Comparison of ENCODE assay signal across 25 mouse cellular contexts in the genomic region with DNA sequence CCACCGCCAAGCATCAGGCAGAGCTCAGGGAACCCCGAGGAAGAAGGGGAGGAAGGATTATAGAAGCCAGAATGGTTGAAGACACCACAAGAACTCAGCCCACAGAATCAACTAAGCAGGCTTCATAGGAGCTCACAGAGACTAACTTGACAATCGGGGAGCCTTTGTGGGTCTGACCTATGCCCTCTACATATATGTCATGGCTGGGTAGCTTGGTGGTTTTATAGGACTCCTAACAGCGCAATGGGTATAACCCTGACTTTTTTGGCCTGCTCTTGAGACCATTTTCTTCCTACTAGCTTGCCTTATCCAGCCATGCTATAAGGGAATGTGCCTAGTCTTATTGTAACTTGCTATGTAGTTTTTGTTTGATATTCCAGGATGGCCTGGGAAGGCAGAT.
"Had no signal": no experiment of that assay in that cellular context is flagged by ENCODE, and none has a peak within 500 bp of the region (broad histone marks: within the 10 kb centered on the region; RNA-seq: fewer than 3 reads in every experiment).

No protein-coding gene starts in this region.

- H3K27me3 ChIP-seq: heart, embryonic 12.5 days; hindbrain, embryonic 13.5 days; hindbrain, embryonic 15.5 days; kidney, embryonic 15.5 days; limb, embryonic 12.5 days; liver, embryonic 13.5 days; liver, embryonic 15.5 days had no signal

- H3K4me1 ChIP-seq: hindbrain, embryonic 13.5 days; hindbrain, embryonic 15.5 days; limb, embryonic 12.5 days; liver, embryonic 13.5 days; liver, embryonic 15.5 days had no signal

- H3K27ac ChIP-seq: hindbrain, embryonic 13.5 days; hindbrain, embryonic 15.5 days; hindbrain, postnatal 0 days; kidney, embryonic 15.5 days; kidney, postnatal 0 days; limb, embryonic 12.5 days; liver, embryonic 13.5 days; liver, embryonic 15.5 days had no signal

- H3K4me3 ChIP-seq: heart, embryonic 12.5 days; hindbrain, embryonic 13.5 days; hindbrain, embryonic 15.5 days; kidney, embryonic 15.5 days; limb, embryonic 12.5 days; liver, embryonic 13.5 days; liver, embryonic 15.5 days had no signal

- H3K36me3 ChIP-seq: heart, embryonic 12.5 days; hindbrain, embryonic 13.5 days; hindbrain, embryonic 15.5 days; kidney, embryonic 15.5 days; limb, embryonic 12.5 days; liver, embryonic 13.5 days; liver, embryonic 15.5 days had no signal

- H3K9ac ChIP-seq: heart, embryonic 12.5 days; hindbrain, embryonic 13.5 days; hindbrain, embryonic 15.5 days; kidney, embryonic 15.5 days; limb, embryonic 12.5 days; liver, embryonic 13.5 days; liver, embryonic 15.5 days had no signal

- DNase-seq: gastrocnemius, postnatal 14 days; gastrocnemius, postnatal 36 days; heart, adult 18-20 months; heart, postnatal 14 days; heart, postnatal 36 days; kidney, adult 11 months; kidney, adult 2 months; kidney, adult 9 months; kidney, postnatal 14 days; kidney, postnatal 36 days; layer of hippocampus, adult 9-11 months; layer of hippocampus, postnatal 36 days; left cerebral cortex, postnatal 4 days; liver; liver, embryonic 13.5 days had no signal

- ATAC-seq: hindbrain, postnatal 0 days; intestine, embryonic 16.5 days had no signal

- H3K4me2 ChIP-seq: heart, embryonic 12.5 days; hindbrain, embryonic 13.5 days; hindbrain, embryonic 15.5 days; kidney, embryonic 15.5 days; limb, embryonic 12.5 days; liver, embryonic 11.5 days; liver, embryonic 13.5 days; liver, embryonic 15.5 days had no signal

- H3K9me3 ChIP-seq: heart, embryonic 12.5 days; hindbrain, embryonic 13.5 days; hindbrain, embryonic 15.5 days; kidney, embryonic 15.5 days; limb, embryonic 12.5 days; liver, embryonic 13.5 days; liver, embryonic 15.5 days had no signal
